15 mouse cellular contexts compared by ENCODE assay signal in genomic region chr3:31015682-31016443, GRCm38 (mm10). TPM values are rescaled to one million over a fixed set of nuclear protein-coding genes. Genes with fewer than 3 reads are reported as not detected.
DNase-seq lines count a peak whose midpoint lies in the region; ATAC-seq and TF ChIP-seq lines count a peak whose summit lies in the region.
"Had no signal": no experiment of that assay in that cellular context is flagged by ENCODE, and none has a peak within 500 bp of the region (broad histone marks: within the 10 kb centered on the region; RNA-seq: fewer than 3 reads in every experiment).

No protein-coding gene starts in this region.

- H3K9ac ChIP-seq in heart, embryonic 12.5 days = no peak overlapping the region
- H3K9ac ChIP-seq in lung, embryonic 16.5 days (ENCODE audit: low read length) = peak overlapping the region; percentile 19; the same call in 1 of the 2 replicates
- H3K9ac ChIP-seq in embryonic facial prominence, embryonic 15.5 days = no peak overlapping the region
- H3K9ac ChIP-seq: hindbrain, embryonic 12.5 days; midbrain, embryonic 13.5 days; neural tube, embryonic 12.5 days had no signal

- H3K4me2 ChIP-seq in heart, embryonic 12.5 days = no peak overlapping the region
- H3K4me2 ChIP-seq in lung, embryonic 16.5 days (ENCODE audit: low read depth, low read length) = no peak overlapping the region
- no peak overlapping the region for H3K4me2 ChIP-seq in embryonic facial prominence, embryonic 15.5 days (replicated peaks)
- H3K4me2 ChIP-seq: hindbrain, embryonic 12.5 days; midbrain, embryonic 13.5 days; neural tube, embryonic 12.5 days had no signal

- peaks cover 24% of the 10 kb centered on the region for H3K4me1 ChIP-seq in heart, embryonic 12.5 days (replicated peaks)
- H3K4me1 ChIP-seq in lung, embryonic 16.5 days (replicated peaks; ENCODE audit: control insufficient read depth, insufficient read depth, low read length) = peaks cover 33% of the 10 kb centered on the region
- peaks cover 11% of the 10 kb centered on the region for H3K4me1 ChIP-seq in lung, adult 2 months (ENCODE audit: control insufficient read depth, insufficient read depth, low read length)
- H3K4me1 ChIP-seq in embryonic facial prominence, embryonic 15.5 days = peaks cover 31% of the 10 kb centered on the region

- DNase-seq in heart, adult 11 months = no peak
- no peak for DNase-seq in lung, adult 2 months
- DNase-seq in frontal cortex, postnatal 14 days (ENCODE audit: low spot score in 2 of 2) = no peak
- DNase-seq: adrenal gland, postnatal 14 days; cerebellum, adult 11-12 months; spleen, adult 18-20 months; thymus, postnatal 25 days had no signal

- no peak for TF ChIP-seq CTCF in lung, adult 2 months (IDR thresholded peaks at IDR 0.05; ENCODE audit: insufficient read depth, low read length)

- ATAC-seq in heart, embryonic 12.5 days (ENCODE audit: insufficient number of reproducible peaks, low FRiP score) = no peak
- peak; percentile 61 for ATAC-seq in lung, embryonic 16.5 days (ENCODE audit: low read depth)
- ATAC-seq in embryonic facial prominence, embryonic 15.5 days (ENCODE audit: insufficient number of reproducible peaks, low FRiP score, low TSS enrichment, low read depth) = no peak
- ATAC-seq in megakaryocyte-erythroid progenitor cell, adult 5-6 weeks (replicated peaks; ENCODE audit: low FRiP score, low TSS enrichment, poor library complexity, severe bottlenecking) = no peak
- ATAC-seq: CD4-positive, CD25-positive, alpha-beta regulatory T cell, adult 4 months; midbrain, embryonic 13.5 days had no signal

- 78% methylated on average over 10 of the region's 10 CpGs for WGBS in heart, embryonic 12.5 days
- WGBS in lung, embryonic 16.5 days = 55% methylated on average over 10 of the region's 10 CpGs
- WGBS in lung, adult 2 months = 71% methylated on average over 10 of the region's 10 CpGs
- 70% methylated on average over 10 of the region's 10 CpGs for WGBS in embryonic facial prominence, embryonic 15.5 days

- no peaks in the 10 kb centered on the region for H3K9me3 ChIP-seq in heart, embryonic 12.5 days (replicated peaks)
- no peaks in the 10 kb centered on the region for H3K9me3 ChIP-seq in lung, embryonic 16.5 days (ENCODE audit: control insufficient read depth, low read length)
- H3K9me3 ChIP-seq in embryonic facial prominence, embryonic 15.5 days (replicated peaks) = no peaks in the 10 kb centered on the region
- H3K9me3 ChIP-seq: hindbrain, embryonic 12.5 days; midbrain, embryonic 13.5 days; neural tube, embryonic 12.5 days had no signal

- peaks cover 10% of the 10 kb centered on the region for H3K36me3 ChIP-seq in heart, embryonic 12.5 days
- peaks cover 3% of the 10 kb centered on the region; the same call in 1 of the 2 replicates for H3K36me3 ChIP-seq in lung, embryonic 16.5 days (ENCODE audit: control insufficient read depth, insufficient read depth, low read length)
- H3K36me3 ChIP-seq in embryonic facial prominence, embryonic 15.5 days = no peaks in the 10 kb centered on the region
- H3K36me3 ChIP-seq: hindbrain, embryonic 12.5 days; neural tube, embryonic 12.5 days had no signal

- no peak overlapping the region for H3K4me3 ChIP-seq in heart, embryonic 12.5 days
- no peak overlapping the region for H3K4me3 ChIP-seq in lung, embryonic 16.5 days (ENCODE audit: low read length)
- no peak overlapping the region for H3K4me3 ChIP-seq in lung, adult 2 months (replicated peaks; ENCODE audit: extremely low read depth, low read depth, low read length)
- no peak overlapping the region for H3K4me3 ChIP-seq in embryonic facial prominence, embryonic 15.5 days (replicated peaks)
- H3K4me3 ChIP-seq: hindbrain, embryonic 12.5 days; midbrain, embryonic 13.5 days; neural tube, embryonic 12.5 days had no signal

- 0 out of 2 replicates have a peak overlapping the region, but pooled peaks have one; percentile 26 for H3K27ac ChIP-seq in heart, embryonic 12.5 days (ENCODE audit: poor library complexity, severe bottlenecking)
- peak overlapping the region; percentile 58 for H3K27ac ChIP-seq in lung, embryonic 16.5 days (ENCODE audit: low read length)
- H3K27ac ChIP-seq in embryonic facial prominence, embryonic 15.5 days (replicated peaks) = peak overlapping the region; percentile 39; the same call in 1 of the 2 replicates
- H3K27ac ChIP-seq: hindbrain, embryonic 12.5 days; midbrain, embryonic 13.5 days; neural tube, embryonic 12.5 days had no signal

- TF ChIP-seq POLR2A in lung, adult 2 months (IDR thresholded peaks at IDR 0.05; ENCODE audit: borderline replicate concordance, extremely low read depth, low read depth, low read length) = no peak

- H3K27me3 ChIP-seq in heart, embryonic 12.5 days (replicated peaks) = no peaks in the 10 kb centered on the region
- no peaks in the 10 kb centered on the region for H3K27me3 ChIP-seq in lung, embryonic 16.5 days (ENCODE audit: control insufficient read depth, insufficient read depth, low read depth, low read length)
- H3K27me3 ChIP-seq in embryonic facial prominence, embryonic 15.5 days = no peaks in the 10 kb centered on the region
- H3K27me3 ChIP-seq: hindbrain, embryonic 12.5 days; midbrain, embryonic 13.5 days; neural tube, embryonic 12.5 days had no signal

RNA-seq across cellular contexts. Expression of gene Prkci, which starts 20.3 kb away (rescaled TPM):
- 26.9 and 28.9 TPM in 2 replicates for polyA plus RNA-seq in heart, embryonic 12.5 days (2016; fragmentation: Nextera tagmentation; extraction: Ambion mirVana)
- polyA plus RNA-seq in lung, embryonic 16.5 days (2015; fragmentation: Nextera tagmentation; extraction: Ambion mirVana) = 51.0 and 53.2 TPM in 2 replicates
- polyA plus RNA-seq in lung, adult 2 months (2012; rRNA removed) = 29.0 and 42.9 TPM in 2 replicates
- polyA plus RNA-seq in embryonic facial prominence, embryonic 15.5 days (2015; fragmentation: Nextera tagmentation; extraction: Ambion mirVana) = 35.4 and 35.8 TPM in 2 replicates
- total RNA-seq in megakaryocyte-erythroid progenitor cell, adult 5-6 weeks (2014; fragmentation: Nextera tagmentation) = 8.6 and 17.0 TPM in 2 replicates
- total RNA-seq in megakaryocyte-erythroid progenitor cell, adult 5-6 weeks (2017) = 5.7 and 6.8 TPM in 2 replicates

RNA-seq across cellular contexts. Expression of gene Phc3, which starts 46.6 kb away (rescaled TPM):
- 5.5 and 7.1 TPM in 2 replicates for polyA plus RNA-seq in heart, embryonic 12.5 days (2016; fragmentation: Nextera tagmentation; extraction: Ambion mirVana)
- polyA plus RNA-seq in lung, embryonic 16.5 days (2015; fragmentation: Nextera tagmentation; extraction: Ambion mirVana) = 6.7 and 7.2 TPM in 2 replicates
- polyA plus RNA-seq in lung, adult 2 months (2012; rRNA removed) = 33.7 and 34.0 TPM in 2 replicates
- 6.0 and 7.7 TPM in 2 replicates for polyA plus RNA-seq in embryonic facial prominence, embryonic 15.5 days (2015; fragmentation: Nextera tagmentation; extraction: Ambion mirVana)
- 30.5 and 33.7 TPM in 2 replicates for total RNA-seq in megakaryocyte-erythroid progenitor cell, adult 5-6 weeks (2014; fragmentation: Nextera tagmentation)
- total RNA-seq in megakaryocyte-erythroid progenitor cell, adult 5-6 weeks (2017) = 12.8 and 22.3 TPM in 2 replicates
